Mouse (Mus musculus) hindbrain, embryonic 15.5 days (tissue): ENCODE measurements around the gene Magi2. TPM values are rescaled to one million over a fixed set of nuclear protein-coding genes. Genes with fewer than 3 reads are reported as not detected.
"Not testable (repeated sequence)": the region's sequence is repeated elsewhere in the genome, so short reads cannot be mapped to it uniquely, and the experiment has no call there.

Experiments used
- ATAC-seq: fragments of 200-750 bp; cut with Nextera tagmentation; 2 replicates; pipeline ENCODE4 v1.8.0; 2017; ENCODE audit warnings: low read depth, moderate number of reproducible peaks, moderate TSS enrichment; ENCODE audit not compliant: low FRiP score
- H3K27ac ChIP-seq: fragments of 300-500 bp; sonication (generic); replicated peaks from 2 replicates; pipeline ENCODE4 v1.5.1; 2015; ENCODE audit warnings: mild to moderate bottlenecking, inconsistent platforms
- H3K27me3 ChIP-seq: fragments of 300-500 bp; sonication (generic); 2 replicates; pipeline ENCODE4 v1.6.1; 2015; ENCODE audit warnings: control low read depth, inconsistent platforms
- H3K36me3 ChIP-seq: fragments of 300-500 bp; sonication (generic); 2 replicates; pipeline ENCODE4 v1.6.1; 2015; ENCODE audit warnings: control low read depth, inconsistent platforms
- H3K4me1 ChIP-seq: fragments of 300-500 bp; sonication (generic); replicated peaks from 2 replicates; pipeline ENCODE4 v1.6.1; 2015; ENCODE audit warnings: control low read depth, inconsistent platforms
- H3K4me2 ChIP-seq: fragments of 300-500 bp; sonication (generic); 2 replicates; pipeline ENCODE4 v1.6.1; 2015; ENCODE audit warnings: moderate library complexity, mild to moderate bottlenecking, inconsistent platforms
- H3K4me3 ChIP-seq: fragments of 300-500 bp; sonication (generic); 2 replicates; pipeline ENCODE4 v1.5.1; 2015; ENCODE audit warnings: mild to moderate bottlenecking, inconsistent platforms
- H3K9ac ChIP-seq: fragments of 300-500 bp; sonication (generic); 2 replicates; pipeline ENCODE4 v1.6.1; 2015; ENCODE audit warnings: inconsistent platforms
- H3K9me3 ChIP-seq: fragments of 300-500 bp; sonication (generic); 2 replicates; pipeline ENCODE4 v1.6.1; 2016; ENCODE audit warnings: control low read depth, inconsistent platforms
- WGBS: fragments of 180-500 bp; shearing (Covaris S2); methylation state at CpG from one replicate; pipeline ENCODE4 v1.1.7; 2015; 5-methylcytosine and 5-hydroxymethylcytosine counted together
- polyA plus RNA-seq: library from polyadenylated mRNA; unstranded; fragments of >200 nt; fragmentation: Nextera tagmentation; extraction: Ambion mirVana; gene quantifications from 2 replicates; pipeline ENCODE4 v1.2.1, GENCODE M21; 2015

Gene Magi2
- polyA plus RNA-seq, 1 experiment from 2014 or later = 28.4 TPM

GRCm38 (mm10) chr5:20227912-20228762 lies 1001.3 kb downstream of the Magi2 start:
- H3K9me3 ChIP-seq = no peaks in the 10 kb centered on the region
- 0 out of 2 replicates have a peak, but pooled peaks have one; percentile 62 for ATAC-seq
- WGBS = 32% methylated on average over 16 of the region's 16 CpGs
- H3K36me3 ChIP-seq = no peaks in the 10 kb centered on the region
- H3K4me1 ChIP-seq = peaks cover 19% of the 10 kb centered on the region
- peak overlapping the region; percentile 46 for H3K4me2 ChIP-seq
- peak overlapping the region; percentile 63 for H3K27ac ChIP-seq
- H3K4me3 ChIP-seq = peak overlapping the region; percentile 32
- no peaks in the 10 kb centered on the region for H3K27me3 ChIP-seq
- H3K9ac ChIP-seq = peak overlapping the region; percentile 40; the same call in 1 of the 2 replicates

- Histone ChIP-seq H3K4me1 (peaks cover 11% of the 10 kb centered on the region), H3K9me3 (no peaks in the 10 kb centered on the region), H3K4me2 (no peak overlapping the region), H3K36me3 (no peaks in the 10 kb centered on the region), H3K27me3 (no peaks in the 10 kb centered on the region), H3K4me3 (no peak overlapping the region), H3K27ac (no peak overlapping the region), H3K9ac (no peak overlapping the region)
- ATAC-seq = no peak
- 71% methylated on average over 3 of the region's 3 CpGs for WGBS
Measured at GRCm38 (mm10) chr5:20231908-20232307, 1005.1 kb downstream of the Magi2 start.

- no peak overlapping the region for H3K4me2 ChIP-seq
- H3K4me3 ChIP-seq = no peak overlapping the region
- ATAC-seq = no peak
- H3K36me3 ChIP-seq = no peaks in the 10 kb centered on the region
- H3K27me3 ChIP-seq = no peaks in the 10 kb centered on the region
- no peaks in the 10 kb centered on the region for H3K4me1 ChIP-seq
- no peak overlapping the region for H3K27ac ChIP-seq
- 64% methylated on average over 2 of the region's 2 CpGs for WGBS
- H3K9me3 ChIP-seq = no peaks in the 10 kb centered on the region
- no peak overlapping the region for H3K9ac ChIP-seq
Measured at GRCm38 (mm10) chr5:20241523-20241922, 1014.7 kb downstream of the Magi2 start.

- Histone ChIP-seq H3K9ac (no peak overlapping the region), H3K4me2 (no peak overlapping the region), H3K9me3 (no peaks in the 10 kb centered on the region), H3K4me1 (no peaks in the 10 kb centered on the region), H3K27ac (no peak overlapping the region), H3K36me3 (no peaks in the 10 kb centered on the region), H3K4me3 (no peak overlapping the region), H3K27me3 (no peaks in the 10 kb centered on the region)
- peak; percentile 54; the same call in 1 of the 2 replicates for ATAC-seq
Measured at GRCm38 (mm10) chr5:20242496-20242895, 1015.7 kb downstream of the Magi2 start.

- no peaks in the 10 kb centered on the region for H3K9me3 ChIP-seq
- H3K27ac ChIP-seq = no peak overlapping the region
- H3K4me3 ChIP-seq = no peak overlapping the region
- H3K9ac ChIP-seq = no peak overlapping the region
- no peak overlapping the region for H3K4me2 ChIP-seq
- ATAC-seq = no peak
- H3K36me3 ChIP-seq = no peaks in the 10 kb centered on the region
- no peaks in the 10 kb centered on the region for H3K4me1 ChIP-seq
- 76% methylated on average over 6 of the region's 6 CpGs for WGBS
- no peaks in the 10 kb centered on the region for H3K27me3 ChIP-seq
Measured at GRCm38 (mm10) chr5:20249382-20249781, 1022.5 kb downstream of the Magi2 start.

- WGBS = 84% methylated on average over 6 of the region's 6 CpGs
- no peak overlapping the region for H3K27ac ChIP-seq
- H3K9me3 ChIP-seq = no peaks in the 10 kb centered on the region
- H3K4me3 ChIP-seq = no peak overlapping the region
- no peaks in the 10 kb centered on the region for H3K36me3 ChIP-seq
- H3K4me2 ChIP-seq = no peak overlapping the region
- ATAC-seq = no peak
- H3K4me1 ChIP-seq = no peaks in the 10 kb centered on the region
- H3K9ac ChIP-seq = no peak overlapping the region
- H3K27me3 ChIP-seq = no peaks in the 10 kb centered on the region
Measured at GRCm38 (mm10) chr5:20251541-20251940, 1024.7 kb downstream of the Magi2 start.

GRCm38 (mm10) chr5:20256150-20256868 lies 1029.5 kb downstream of the Magi2 start:
- no peaks in the 10 kb centered on the region for H3K4me1 ChIP-seq
- H3K4me3 ChIP-seq = no peak overlapping the region
- H3K9ac ChIP-seq = no peak overlapping the region
- no peaks in the 10 kb centered on the region for H3K9me3 ChIP-seq
- no peaks in the 10 kb centered on the region for H3K27me3 ChIP-seq
- no peak overlapping the region for H3K27ac ChIP-seq
- H3K4me2 ChIP-seq = no peak overlapping the region
- ATAC-seq = no peak
- no peaks in the 10 kb centered on the region for H3K36me3 ChIP-seq
- WGBS = 87% methylated on average over 3 of the region's 3 CpGs

- ATAC-seq = no peak
- H3K4me1 ChIP-seq = no peaks in the 10 kb centered on the region
- no peaks in the 10 kb centered on the region for H3K27me3 ChIP-seq
- H3K4me3 ChIP-seq = no peak overlapping the region
- 68% methylated on average over 2 of the region's 2 CpGs for WGBS
- H3K36me3 ChIP-seq = no peaks in the 10 kb centered on the region
- H3K4me2 ChIP-seq = no peak overlapping the region
- no peak overlapping the region for H3K9ac ChIP-seq
- no peaks in the 10 kb centered on the region for H3K9me3 ChIP-seq
- no peak overlapping the region for H3K27ac ChIP-seq
Measured at GRCm38 (mm10) chr5:20256933-20257332, 1030.1 kb downstream of the Magi2 start.

GRCm38 (mm10) chr5:20257419-20257818 lies 1030.6 kb downstream of the Magi2 start:
- no peak overlapping the region for H3K9ac ChIP-seq
- WGBS = 67% methylated on average over 4 of the region's 4 CpGs
- no peak overlapping the region for H3K4me2 ChIP-seq
- no peak overlapping the region for H3K4me3 ChIP-seq
- no peaks in the 10 kb centered on the region for H3K27me3 ChIP-seq
- no peaks in the 10 kb centered on the region for H3K36me3 ChIP-seq
- H3K9me3 ChIP-seq = no peaks in the 10 kb centered on the region
- H3K4me1 ChIP-seq = no peaks in the 10 kb centered on the region
- no peak overlapping the region for H3K27ac ChIP-seq
- no peak for ATAC-seq

- no peaks in the 10 kb centered on the region for H3K27me3 ChIP-seq
- H3K9me3 ChIP-seq = no peaks in the 10 kb centered on the region
- no peaks in the 10 kb centered on the region for H3K36me3 ChIP-seq
- no peak overlapping the region for H3K9ac ChIP-seq
- no peak overlapping the region for H3K27ac ChIP-seq
- no peak for ATAC-seq
- no peak overlapping the region for H3K4me2 ChIP-seq
- 76% methylated on average over 3 of the region's 3 CpGs for WGBS
- no peak overlapping the region for H3K4me3 ChIP-seq
- no peaks in the 10 kb centered on the region for H3K4me1 ChIP-seq
Measured at GRCm38 (mm10) chr5:20259719-20260118, 1032.9 kb downstream of the Magi2 start.

GRCm38 (mm10) chr5:20272680-20273079 lies 1045.8 kb downstream of the Magi2 start:
- not testable (repeated sequence) for H3K4me1 ChIP-seq, H3K27me3 ChIP-seq, H3K9ac ChIP-seq, H3K9me3 ChIP-seq, H3K4me2 ChIP-seq, H3K4me3 ChIP-seq, H3K27ac ChIP-seq, H3K36me3 ChIP-seq, ATAC-seq
- 92% methylated on average over 1 of the region's 1 CpGs for WGBS

- Histone ChIP-seq H3K27me3 (no peaks in the 10 kb centered on the region), H3K27ac (no peak overlapping the region), H3K9ac (no peak overlapping the region), H3K4me2 (no peak overlapping the region), H3K36me3 (no peaks in the 10 kb centered on the region), H3K4me1 (no peaks in the 10 kb centered on the region), H3K9me3 (no peaks in the 10 kb centered on the region), H3K4me3 (no peak overlapping the region)
- ATAC-seq = no peak
- WGBS = 85% methylated on average over 2 of the region's 2 CpGs
Measured at GRCm38 (mm10) chr5:20275632-20276031, 1048.8 kb downstream of the Magi2 start.
